Mouse (Mus musculus) liver, adult 2 months (tissue): ENCODE measurements around the gene Nipal1.

Source experiments
- CTCF ChIP-seq: fragments of 200-500 bp; IDR thresholded peaks from 2 replicates; pipeline ENCODE4 v1.5.1; 2011; ENCODE audit warnings: low read depth, low read length, control low read depth
- POLR2A ChIP-seq: fragments of 200-500 bp; IDR thresholded peaks from 2 replicates; pipeline ENCODE4 v1.6.1; 2011; ENCODE audit warnings: low read length, control low read depth; ENCODE audit not compliant: insufficient read depth; ENCODE audit errors: extremely low read depth

DNA sequence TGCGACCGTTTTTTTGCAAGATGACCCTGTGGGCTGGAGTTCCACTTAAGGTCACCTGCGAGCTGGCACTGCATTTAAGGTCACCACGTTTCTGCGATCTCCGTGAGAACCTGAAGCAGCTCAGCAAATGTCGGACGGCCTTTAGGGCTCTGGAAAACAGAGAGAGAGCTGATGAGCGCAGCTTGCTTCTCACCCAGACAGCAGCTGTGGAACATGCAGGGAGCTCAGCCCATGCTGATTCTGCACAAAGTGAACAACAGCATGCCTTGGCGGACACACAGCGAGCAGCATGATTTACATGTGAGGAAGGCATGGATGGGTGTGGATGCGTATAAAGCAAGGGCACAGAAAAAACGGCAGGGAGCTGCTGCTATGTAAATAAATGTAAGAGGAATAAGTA is 48.9 kb downstream of the Nipal1 start:
- TF ChIP-seq CTCF (no peak), POLR2A (no peak)
